Mouse (Mus musculus): Measurements from ENCODE around the gene H2-Ab1. TPM values are rescaled to one million over a fixed set of nuclear protein-coding genes. Genes with fewer than 3 reads are reported as not detected.

H2-Ab1 gene
- total and polyA plus RNA-seq, 3 experiments = 21.1 to 190 (median 25.7) TPM

GRCm38 (mm10) chr17:34272102-34272501, 14.6 kb downstream of the H2-Ab1 start:
- TF ChIP-seq CTCF (IDR thresholded peaks at IDR 0.05) (0 out of 2 replicates have a peak, but pooled peaks have one; percentile 5), EP300 (IDR thresholded peaks at IDR 0.05; ENCODE audit: insufficient read depth, low read depth, low read length) (no peak)
- Histone ChIP-seq H3K4me1 (ENCODE audit: control insufficient read depth, insufficient read depth, low read length) (no peaks in the 10 kb centered on the region), H3K27ac (no peak overlapping the region), H3K79me2 (replicated peaks; ENCODE audit: control insufficient read depth, insufficient read depth, low read length) (no peaks in the 10 kb centered on the region), H3K36me3 (ENCODE audit: control insufficient read depth, insufficient read depth, low read length) (no peaks in the 10 kb centered on the region), H3K9ac (ENCODE audit: low read depth, low read length) (no peak overlapping the region), H3K27me3 (ENCODE audit: control insufficient read depth, insufficient read depth, low read length) (no peaks in the 10 kb centered on the region), H3K4me3 (no peak overlapping the region)
- intact Hi-C loops (cut with DNase I) = no loop called here
- WGBS = 87% methylated on average over 1 of the region's 1 CpGs
- DNase-seq = no peak

- 55% methylated on average over 1 of the region's 1 CpGs for WGBS
Observed at GRCm38 (mm10) chr17:34280499-34281038, 23.1 kb downstream of the H2-Ab1 start.

GRCm38 (mm10) chr17:34281836-34282235, 24.3 kb downstream of the H2-Ab1 start:
- Histone ChIP-seq H3K9ac (ENCODE audit: low read depth, low read length) (no peak overlapping the region), H3K27ac (no peak overlapping the region), H3K79me2 (replicated peaks; ENCODE audit: control insufficient read depth, insufficient read depth, low read length) (no peaks in the 10 kb centered on the region), H3K4me1 (ENCODE audit: control insufficient read depth, insufficient read depth, low read length) (no peaks in the 10 kb centered on the region), H3K27me3 (ENCODE audit: control insufficient read depth, insufficient read depth, low read length) (no peaks in the 10 kb centered on the region), H3K4me3 (no peak overlapping the region), H3K36me3 (ENCODE audit: control insufficient read depth, insufficient read depth, low read length) (no peaks in the 10 kb centered on the region)
- WGBS = 48% methylated on average over 1 of the region's 1 CpGs
- no peak for TF ChIP-seq POLR2A (IDR thresholded peaks at IDR 0.05; ENCODE audit: insufficient read depth, low read depth, low read length)
- TF ChIP-seq CTCF (IDR thresholded peaks at IDR 0.05) = no peak
- no peak for TF ChIP-seq EP300 (IDR thresholded peaks at IDR 0.05; ENCODE audit: insufficient read depth, low read depth, low read length)
- no peak for DNase-seq
- intact Hi-C loops (cut with DNase I) = no loop called here

More at GRCm38 (mm10) chr17:34280499-34281038, 23.1 kb downstream of the H2-Ab1 start:
- DNase-seq = no peak
- Histone ChIP-seq H3K4me3 (no peak overlapping the region), H3K79me2 (replicated peaks; ENCODE audit: control insufficient read depth, insufficient read depth, low read length) (no peaks in the 10 kb centered on the region), H3K9ac (ENCODE audit: low read depth, low read length) (no peak overlapping the region), H3K27ac (no peak overlapping the region), H3K4me1 (ENCODE audit: control insufficient read depth, insufficient read depth, low read length) (no peaks in the 10 kb centered on the region), H3K36me3 (ENCODE audit: control insufficient read depth, insufficient read depth, low read length) (no peaks in the 10 kb centered on the region), H3K27me3 (ENCODE audit: control insufficient read depth, insufficient read depth, low read length) (no peaks in the 10 kb centered on the region)
- TF ChIP-seq POLR2A (IDR thresholded peaks at IDR 0.05; ENCODE audit: insufficient read depth, low read depth, low read length) = no peak
- no peak for TF ChIP-seq EP300 (IDR thresholded peaks at IDR 0.05; ENCODE audit: insufficient read depth, low read depth, low read length)
- no peak for TF ChIP-seq CTCF (IDR thresholded peaks at IDR 0.05)
- intact Hi-C loops (cut with DNase I) = no loop called here

GRCm38 (mm10) chr17:34285371-34285770, 27.9 kb downstream of the H2-Ab1 start:
- H3K79me2 ChIP-seq (replicated peaks; ENCODE audit: control insufficient read depth, insufficient read depth, low read length) = no peaks in the 10 kb centered on the region
- no peak overlapping the region for H3K4me3 ChIP-seq
- intact Hi-C loops (cut with DNase I) = no loop called here
- no peak overlapping the region for H3K27ac ChIP-seq
- no peak overlapping the region for H3K9ac ChIP-seq (ENCODE audit: low read depth, low read length)
- H3K27me3 ChIP-seq (ENCODE audit: control insufficient read depth, insufficient read depth, low read length) = no peaks in the 10 kb centered on the region
- TF ChIP-seq CTCF (IDR thresholded peaks at IDR 0.05) = no peak
- no peak for DNase-seq
- H3K4me1 ChIP-seq (ENCODE audit: control insufficient read depth, insufficient read depth, low read length) = no peaks in the 10 kb centered on the region
- 79% methylated on average over 4 of the region's 4 CpGs for WGBS
- no peaks in the 10 kb centered on the region for H3K36me3 ChIP-seq (ENCODE audit: control insufficient read depth, insufficient read depth, low read length)

- intact Hi-C loops (cut with DNase I) = no loop called here
- WGBS = 42% methylated on average over 4 of the region's 4 CpGs
- no peak for TF ChIP-seq EP300 (IDR thresholded peaks at IDR 0.05; ENCODE audit: insufficient read depth, low read depth, low read length)
- TF ChIP-seq CTCF (IDR thresholded peaks at IDR 0.05) = peak; percentile 59
- no peaks in the 10 kb centered on the region for H3K36me3 ChIP-seq (ENCODE audit: control insufficient read depth, insufficient read depth, low read length)
- no peaks in the 10 kb centered on the region for H3K27me3 ChIP-seq (ENCODE audit: control insufficient read depth, insufficient read depth, low read length)
- H3K27ac ChIP-seq = no peak overlapping the region
- peak in 1 of 2 experiments; percentile 39 for DNase-seq
- H3K79me2 ChIP-seq (replicated peaks; ENCODE audit: control insufficient read depth, insufficient read depth, low read length) = no peaks in the 10 kb centered on the region
- no peak overlapping the region for H3K9ac ChIP-seq (ENCODE audit: low read depth, low read length)
- no peaks in the 10 kb centered on the region for H3K4me1 ChIP-seq (ENCODE audit: control insufficient read depth, insufficient read depth, low read length)
- H3K4me3 ChIP-seq = no peak overlapping the region
Observed at GRCm38 (mm10) chr17:34285848-34286247, 28.4 kb downstream of the H2-Ab1 start.

GRCm38 (mm10) chr17:34286501-34286900, 29.0 kb downstream of the H2-Ab1 start:
- TF ChIP-seq CTCF (IDR thresholded peaks at IDR 0.05) (no peak), POLR2A (IDR thresholded peaks at IDR 0.05; ENCODE audit: insufficient read depth, low read depth, low read length) (no peak), EP300 (IDR thresholded peaks at IDR 0.05; ENCODE audit: insufficient read depth, low read depth, low read length) (no peak)
- intact Hi-C loops (cut with DNase I) = no loop called here
- Histone ChIP-seq H3K9ac (ENCODE audit: low read depth, low read length) (no peak overlapping the region), H3K4me1 (ENCODE audit: control insufficient read depth, insufficient read depth, low read length) (no peaks in the 10 kb centered on the region), H3K36me3 (ENCODE audit: control insufficient read depth, insufficient read depth, low read length) (no peaks in the 10 kb centered on the region), H3K79me2 (replicated peaks; ENCODE audit: control insufficient read depth, insufficient read depth, low read length) (no peaks in the 10 kb centered on the region), H3K27ac (no peak overlapping the region), H3K27me3 (ENCODE audit: control insufficient read depth, insufficient read depth, low read length) (no peaks in the 10 kb centered on the region), H3K4me3 (no peak overlapping the region)
- 51% methylated on average over 5 of the region's 5 CpGs for WGBS
- DNase-seq = no peak

All from heart, adult 2 months (tissue).